Mouse (Mus musculus) urinary bladder, postnatal 10 days (tissue): Measurements from ENCODE around the gene Arsk.
A peak's percentile ranks its signal among the peaks of the same experiment; 100 is the strongest.

Experiments used
- DNase-seq: peaks from one replicate; pipeline ENCODE4 v3.0.0; 2022; ENCODE audit warnings: low spot score

Arsk gene

GRCm38 (mm10) chr13:76021782-76022181, 76.7 kb downstream of the Arsk start:
- DNase-seq: no peak

GRCm38 (mm10) chr13:76018844-76019400, 79.5 kb downstream of the Arsk start:
- DNase-seq: no peak

- peak; percentile 93 for DNase-seq
These were observed 80.3 kb downstream of the Arsk start, which contains the start of gene Rfesd for GRCm38 (mm10) chr13:76017974-76018843. Rfesd (minus strand) TSS chr13:76018719.

- DNase-seq: no peak
These were observed 81.0 kb downstream of the Arsk start for GRCm38 (mm10) chr13:76017465-76017864.

GRCm38 (mm10) chr13:76014511-76014910, 83.9 kb downstream of the Arsk start:
- DNase-seq: no peak
